Mouse (Mus musculus): ENCODE data around the gene Thumpd2.

DNA sequence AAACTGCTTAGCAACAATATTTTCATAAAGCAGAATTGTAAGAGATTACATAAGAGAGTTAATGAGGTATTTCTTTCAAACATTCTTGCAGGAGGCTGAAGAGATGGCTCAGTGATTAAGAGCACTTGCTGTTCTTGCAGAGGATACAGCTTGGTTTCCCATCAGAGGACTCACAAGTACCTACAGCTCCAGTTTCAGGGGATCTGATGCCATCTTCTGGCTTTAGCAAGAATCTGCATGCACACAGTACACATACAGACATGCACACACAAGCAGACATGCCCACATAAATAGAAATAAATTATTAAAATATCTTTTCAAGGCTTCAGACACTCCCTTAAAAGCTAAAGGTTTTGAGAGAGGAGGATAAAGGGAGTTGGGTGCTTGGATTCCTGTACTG lies 33.6 kb upstream of the Thumpd2 start:
- TF ChIP-seq CTCF (IDR thresholded peaks at IDR 0.05; ENCODE audit: extremely low read depth, insufficient read depth, insufficient read length, insufficient replicate concordance), result no peak
- no peak for TF ChIP-seq POLR2A (IDR thresholded peaks at IDR 0.05; ENCODE audit: low read depth, low read length)
